Mouse (Mus musculus) midbrain, embryonic 14.5 days (tissue): ENCODE measurements around the gene Tbc1d5. TPM values are rescaled to one million over a fixed set of nuclear protein-coding genes. Genes with fewer than 3 reads are reported as not detected.

Experiments used
- ATAC-seq: fragments of 200-750 bp; cut with Nextera tagmentation; 2 replicates; pipeline ENCODE4 v1.8.0; 2017; ENCODE audit warnings: moderate number of reproducible peaks, moderate library complexity; ENCODE audit not compliant: low FRiP score, low TSS enrichment
- DNase-seq: peaks from one replicate; pipeline ENCODE4 v3.0.0-alpha.2; 2015
- H3K27ac ChIP-seq: fragments of 300-500 bp; sonication (generic); replicated peaks from 2 replicates; pipeline ENCODE4 v1.5.1; 2014; ENCODE audit warnings: mild to moderate bottlenecking, low read depth, low read length, moderate library complexity
- H3K27me3 ChIP-seq: fragments of 300-500 bp; sonication (generic); 2 replicates; pipeline ENCODE4 v1.6.1; 2014; ENCODE audit warnings: low read length, control low read depth, mixed read lengths; ENCODE audit not compliant: control insufficient read depth, insufficient read depth
- H3K36me3 ChIP-seq: fragments of 300-500 bp; sonication (generic); 2 replicates; pipeline ENCODE4 v1.6.1; 2014; ENCODE audit warnings: low read length, control low read depth; ENCODE audit not compliant: control insufficient read depth, insufficient read depth
- H3K4me1 ChIP-seq: fragments of 300-500 bp; sonication (generic); 2 replicates; pipeline ENCODE4 v1.6.1; 2014; ENCODE audit warnings: mild to moderate bottlenecking, antibody characterized with exemption, low read length, control low read depth; ENCODE audit not compliant: control insufficient read depth, insufficient read depth
- H3K4me2 ChIP-seq: fragments of 300-500 bp; sonication (generic); 2 replicates; pipeline ENCODE4 v1.6.1; 2014; ENCODE audit warnings: mild to moderate bottlenecking, low read length, moderate library complexity
- H3K4me3 ChIP-seq: fragments of 300-500 bp; sonication (generic); replicated peaks from 2 replicates; pipeline ENCODE4 v1.5.1; 2014; ENCODE audit warnings: low read depth, low read length
- H3K9ac ChIP-seq: fragments of 300-500 bp; sonication (generic); replicated peaks from 2 replicates; pipeline ENCODE4 v1.6.1; 2014; ENCODE audit warnings: mild to moderate bottlenecking, low read length, moderate library complexity
- H3K9me3 ChIP-seq: fragments of 300-500 bp; sonication (generic); 2 replicates; pipeline ENCODE4 v1.6.1; 2016; ENCODE audit warnings: low read length, control low read depth, mixed read lengths; ENCODE audit not compliant: control insufficient read depth
- WGBS: fragments of 180-500 bp; shearing (Covaris S2); extraction: QIAGEN DNeasy Blood & Tissue Kit; methylation state at CpG from one replicate; pipeline ENCODE4 v1.1.7; 2014; 5-methylcytosine and 5-hydroxymethylcytosine counted together
- polyA plus RNA-seq: library from polyadenylated mRNA; unstranded; fragments of >200 nt; fragmentation: Nextera tagmentation; extraction: Ambion mirVana; gene quantifications from 2 replicates; pipeline ENCODE4 v1.2.1, GENCODE M21; 2014

Tbc1d5 gene
- polyA plus RNA-seq: 7.2 and 8.4 TPM in 2 replicates

DNA sequence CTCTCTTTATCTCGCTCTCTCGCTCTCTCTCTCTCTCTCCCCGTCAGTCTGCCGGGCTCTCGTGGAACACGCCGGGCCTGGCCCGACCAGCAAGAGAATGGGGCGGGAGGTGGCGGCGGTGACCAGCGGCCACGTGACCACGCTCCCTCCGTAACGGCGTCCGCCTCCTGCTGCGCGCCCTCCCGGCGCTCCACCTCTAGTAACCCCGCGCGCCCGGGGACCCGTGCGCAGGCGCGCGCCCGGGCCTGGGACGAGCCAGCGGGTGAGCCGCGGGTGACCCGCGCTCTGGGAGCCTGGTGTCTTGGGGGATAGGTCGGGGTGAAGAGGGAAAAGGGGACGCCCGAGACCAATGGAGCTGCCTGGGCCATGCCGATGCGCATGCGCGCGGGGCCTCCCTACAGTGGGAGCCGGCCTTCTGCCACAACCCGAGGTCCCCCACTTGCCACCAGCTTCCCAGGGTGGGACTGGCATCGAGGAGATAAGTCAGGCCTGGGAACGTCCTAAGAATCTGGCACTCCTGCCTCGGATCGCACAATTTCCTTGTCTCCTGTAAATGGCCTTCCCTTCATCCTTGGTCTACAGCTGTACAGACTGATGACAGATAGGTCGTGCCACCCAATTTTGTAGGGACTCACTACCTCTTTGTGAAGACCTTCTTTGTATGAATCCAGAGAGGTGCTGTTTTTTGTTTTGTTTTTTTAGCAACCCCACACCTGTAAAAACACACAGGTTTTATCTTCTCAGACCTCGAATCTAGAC lies at the start of gene Tbc1d5:
Gene Tbc1d5, minus strand, starts transcription at position 158 of the 759 bp plus-strand sequence.
- Histone ChIP-seq H3K9me3 (no peaks in the 10 kb centered on the region), H3K27ac (peak within 1 kb of the TSS; percentile 99), H3K4me1 (peaks cover 6% of the 10 kb centered on the region; the same call in 1 of the 2 replicates), H3K36me3 (no peaks in the 10 kb centered on the region), H3K4me2 (peak within 1 kb of the TSS; percentile 78), H3K9ac (peak within 1 kb of the TSS; percentile 95), H3K4me3 (peak within 1 kb of the TSS; percentile 82), H3K27me3 (no peaks in the 10 kb centered on the region)
- DNase-seq (peak; percentile 93), ATAC-seq (peak; percentile 96)
- 3% methylated on average over 54 of the region's 54 CpGs for WGBS

DNA sequence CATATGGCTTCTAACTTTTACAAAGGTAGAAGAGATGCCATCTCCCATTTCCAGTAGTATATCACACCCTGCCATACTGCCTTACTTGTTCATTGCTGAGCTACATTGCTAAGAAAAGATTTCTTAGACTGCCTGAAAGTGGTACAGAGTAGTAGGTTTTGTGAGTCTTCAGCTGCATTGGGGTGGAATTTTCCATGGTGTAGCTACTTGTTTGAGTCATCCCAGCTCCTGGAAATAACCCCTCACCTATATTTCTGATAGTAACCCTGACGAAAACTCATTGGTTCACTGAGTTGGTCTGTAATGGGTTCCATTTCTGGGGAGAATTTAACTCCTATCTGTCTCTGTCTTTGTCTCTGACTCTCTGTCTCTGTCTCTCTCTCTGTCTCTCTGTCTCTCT lies 46.9 kb upstream of the Tbc1d5 start:
- no peaks in the 10 kb centered on the region for H3K27me3 ChIP-seq
- DNase-seq (no peak), ATAC-seq (no peak)
- no peaks in the 10 kb centered on the region for H3K36me3 ChIP-seq
- H3K4me1 ChIP-seq: no peaks in the 10 kb centered on the region
- no peak overlapping the region for H3K9ac ChIP-seq
- no peak overlapping the region for H3K4me3 ChIP-seq
- H3K4me2 ChIP-seq: no peak overlapping the region
- no peaks in the 10 kb centered on the region for H3K9me3 ChIP-seq
- H3K27ac ChIP-seq: no peak overlapping the region
- 95% methylated on average over 1 of the region's 1 CpGs for WGBS

DNA sequence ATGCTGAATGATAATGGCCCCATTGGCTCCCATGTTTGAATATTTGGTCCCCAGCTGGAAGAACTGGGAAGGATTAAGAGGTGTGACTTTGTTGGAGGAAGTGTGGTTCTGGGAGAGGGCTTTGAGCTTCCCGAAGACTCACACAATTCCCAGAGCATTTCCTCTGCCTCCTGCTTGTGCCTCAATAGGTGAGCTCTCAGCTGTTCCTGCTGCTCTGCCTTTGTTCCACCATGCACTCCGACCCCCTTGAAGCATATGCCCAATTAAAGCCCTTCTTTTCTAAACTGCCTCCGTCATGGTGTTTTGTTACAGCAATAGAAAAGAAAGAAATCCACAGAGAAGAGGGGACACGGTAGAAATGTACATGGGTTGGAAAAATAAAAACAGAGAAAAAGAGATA lies 44.0 kb upstream of the Tbc1d5 start:
- H3K4me3 ChIP-seq: no peak overlapping the region
- H3K27me3 ChIP-seq: no peaks in the 10 kb centered on the region
- WGBS: 7% methylated on average over 4 of the region's 4 CpGs
- no peaks in the 10 kb centered on the region for H3K4me1 ChIP-seq
- H3K9ac ChIP-seq: no peak overlapping the region
- DNase-seq (peak; percentile 32), ATAC-seq (no peak)
- H3K36me3 ChIP-seq: no peaks in the 10 kb centered on the region
- H3K9me3 ChIP-seq: no peaks in the 10 kb centered on the region
- H3K27ac ChIP-seq: no peak overlapping the region
- no peak overlapping the region for H3K4me2 ChIP-seq

DNA sequence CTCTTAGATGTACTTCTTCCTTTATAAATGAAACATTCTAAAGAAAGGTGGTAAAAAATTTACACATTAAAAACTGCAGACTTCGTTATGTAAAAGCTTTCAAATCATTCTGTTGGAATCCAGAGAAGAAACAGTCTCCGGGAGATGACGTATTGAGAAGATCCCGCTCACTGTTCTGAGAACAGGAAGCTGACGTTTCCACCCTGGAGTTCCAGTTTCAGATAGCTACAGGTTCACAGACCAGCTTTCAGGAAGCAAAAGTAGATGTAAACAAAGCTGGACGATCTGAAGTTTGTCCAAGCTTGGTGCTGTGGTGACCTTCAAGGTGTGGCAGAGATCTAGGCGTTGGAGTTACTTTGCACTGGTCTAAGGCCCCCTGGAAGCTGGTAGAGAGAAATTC lies 41.9 kb upstream of the Tbc1d5 start:
- ATAC-seq: no peak
- no peak overlapping the region for H3K27ac ChIP-seq

DNA sequence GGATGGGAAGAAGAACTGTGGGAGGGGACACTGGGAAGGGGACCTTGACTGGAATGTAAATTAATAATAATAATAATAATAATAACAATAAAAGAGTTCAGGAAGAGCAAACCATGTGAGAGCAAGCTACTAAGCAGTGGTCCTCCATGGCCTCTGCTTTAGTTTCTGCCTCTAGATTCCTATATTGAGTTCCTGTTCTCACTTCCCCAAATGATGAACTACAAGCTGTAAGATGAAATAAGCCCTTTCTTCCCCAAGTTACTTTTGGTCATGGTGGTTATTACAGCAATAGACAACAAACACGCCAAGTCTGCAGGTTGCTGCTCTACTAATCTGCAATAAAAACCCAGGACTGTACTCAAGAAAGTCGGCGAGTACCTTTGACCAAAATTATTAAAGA lies 40.7 kb upstream of the Tbc1d5 start:
- H3K4me2 ChIP-seq: no peak overlapping the region
- H3K36me3 ChIP-seq: no peaks in the 10 kb centered on the region
- no peak overlapping the region for H3K9ac ChIP-seq
- H3K27me3 ChIP-seq: no peaks in the 10 kb centered on the region
- H3K27ac ChIP-seq: no peak overlapping the region
- H3K4me3 ChIP-seq: no peak overlapping the region
- WGBS: 96% methylated on average over 3 of the region's 3 CpGs
- DNase-seq (no peak), ATAC-seq (no peak)
- H3K4me1 ChIP-seq: no peaks in the 10 kb centered on the region
- H3K9me3 ChIP-seq: no peaks in the 10 kb centered on the region

More for the DNA sequence above, 41.9 kb upstream of the Tbc1d5 start:
- no peaks in the 10 kb centered on the region for H3K36me3 ChIP-seq
- H3K9me3 ChIP-seq: no peaks in the 10 kb centered on the region
- 90% methylated on average over 7 of the region's 7 CpGs for WGBS
- DNase-seq: no peak
- H3K4me3 ChIP-seq: no peak overlapping the region
- no peak overlapping the region for H3K4me2 ChIP-seq
- no peaks in the 10 kb centered on the region for H3K27me3 ChIP-seq
- no peak overlapping the region for H3K9ac ChIP-seq
- no peaks in the 10 kb centered on the region for H3K4me1 ChIP-seq

DNA sequence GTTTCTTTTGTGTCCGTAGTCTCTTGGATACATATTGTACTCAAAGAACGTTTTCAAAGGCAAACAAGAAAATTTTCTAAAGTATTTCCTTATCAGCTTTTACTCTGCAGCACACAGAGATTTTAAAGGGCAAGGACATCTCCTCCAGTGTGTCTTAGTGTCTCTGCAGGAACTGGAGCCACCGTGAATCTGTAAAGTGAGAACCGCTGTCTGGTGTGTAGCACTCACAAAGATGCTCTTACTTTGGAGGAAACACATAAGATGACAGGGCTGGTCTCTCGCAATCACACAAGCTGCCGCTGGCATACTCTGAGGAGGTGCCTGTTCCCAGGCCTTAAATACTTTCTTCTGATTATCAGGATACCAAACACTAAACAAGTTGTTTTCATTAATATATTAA lies 37.3 kb upstream of the Tbc1d5 start:
- DNase-seq (no peak), ATAC-seq (no peak)
- WGBS: 96% methylated on average over 6 of the region's 6 CpGs
- no peaks in the 10 kb centered on the region for H3K4me1 ChIP-seq
- no peaks in the 10 kb centered on the region for H3K9me3 ChIP-seq
- H3K36me3 ChIP-seq: no peaks in the 10 kb centered on the region
- no peak overlapping the region for H3K27ac ChIP-seq
- H3K27me3 ChIP-seq: no peaks in the 10 kb centered on the region
- H3K4me3 ChIP-seq: no peak overlapping the region
- no peak overlapping the region for H3K9ac ChIP-seq
- no peak overlapping the region for H3K4me2 ChIP-seq

DNA sequence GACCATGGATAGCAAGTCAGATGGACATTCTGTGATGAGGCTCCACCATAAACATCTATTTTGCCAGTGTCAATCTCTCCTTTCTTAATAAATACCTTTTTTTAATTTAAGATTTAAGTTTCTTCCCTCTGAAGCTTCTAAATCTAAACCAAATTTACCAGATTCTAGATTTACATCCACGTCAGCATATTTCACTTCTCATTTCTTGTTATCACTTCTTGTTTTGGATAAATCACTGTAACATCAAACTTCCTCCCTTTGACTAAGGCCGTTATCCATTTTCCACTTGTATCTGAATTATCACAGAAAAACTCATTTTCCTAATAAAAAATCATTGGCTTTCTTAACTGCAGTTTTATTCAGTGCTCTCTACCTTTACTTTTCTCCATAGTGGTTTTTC lies 30.4 kb upstream of the Tbc1d5 start:
- WGBS: 94% methylated on average over 2 of the region's 2 CpGs
- DNase-seq (no peak), ATAC-seq (no peak)
- Histone ChIP-seq H3K4me2 (no peak overlapping the region), H3K9me3 (no peaks in the 10 kb centered on the region), H3K9ac (no peak overlapping the region), H3K27me3 (no peaks in the 10 kb centered on the region), H3K27ac (no peak overlapping the region), H3K36me3 (no peaks in the 10 kb centered on the region), H3K4me3 (no peak overlapping the region), H3K4me1 (no peaks in the 10 kb centered on the region)

DNA sequence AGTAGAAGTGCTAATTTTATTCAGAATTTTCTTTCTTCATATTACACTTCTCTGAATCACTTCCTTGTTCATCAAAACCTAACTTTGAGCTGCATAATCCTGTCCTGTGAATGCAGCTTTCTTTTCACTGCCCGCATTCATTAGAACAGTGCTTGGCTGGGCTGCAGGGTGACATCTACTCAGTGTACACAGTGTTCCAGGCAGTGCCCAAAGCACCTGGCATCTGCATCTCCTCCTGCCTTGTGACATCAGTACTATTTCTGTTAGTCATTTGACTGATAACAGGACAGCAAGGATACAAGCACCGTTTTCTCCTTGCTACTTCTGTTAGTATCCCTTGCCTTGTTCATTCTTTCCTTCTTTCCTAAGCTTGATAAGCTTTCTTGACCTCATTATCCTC lies 25.5 kb upstream of the Tbc1d5 start:
- H3K4me2 ChIP-seq: no peak overlapping the region
- H3K36me3 ChIP-seq: no peaks in the 10 kb centered on the region
- H3K27ac ChIP-seq: no peak overlapping the region
- no peaks in the 10 kb centered on the region for H3K27me3 ChIP-seq
- 86% methylated on average over 2 of the region's 2 CpGs for WGBS
- no peaks in the 10 kb centered on the region for H3K4me1 ChIP-seq
- ATAC-seq (no peak), DNase-seq (no peak)
- no peak overlapping the region for H3K4me3 ChIP-seq
- no peaks in the 10 kb centered on the region for H3K9me3 ChIP-seq
- H3K9ac ChIP-seq: no peak overlapping the region

DNA sequence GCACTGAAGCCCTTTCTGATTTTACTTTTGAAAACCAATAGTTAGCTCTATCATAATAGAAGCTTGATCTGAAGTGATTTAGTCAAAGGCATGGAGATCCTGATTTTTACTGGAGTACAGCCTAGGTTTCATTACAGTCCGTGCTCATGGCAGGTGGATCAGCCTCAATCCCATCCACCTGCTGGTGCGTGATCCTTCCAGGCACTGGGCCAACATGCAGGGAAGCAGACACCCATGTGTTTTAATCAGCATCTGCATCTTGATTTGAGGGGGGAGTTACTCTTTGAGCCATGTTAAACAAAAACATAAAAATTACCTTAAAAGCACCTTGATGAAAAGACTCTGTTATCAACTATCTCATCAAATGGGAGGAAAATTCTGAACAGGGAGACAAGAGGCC lies 16.4 kb upstream of the Tbc1d5 start:
- WGBS: 79% methylated on average over 2 of the region's 2 CpGs
- no peak for DNase-seq

More for the DNA sequence above, 16.4 kb upstream of the Tbc1d5 start:
- H3K27ac ChIP-seq: no peak overlapping the region
- H3K36me3 ChIP-seq: no peaks in the 10 kb centered on the region
- H3K9me3 ChIP-seq: no peaks in the 10 kb centered on the region
- no peaks in the 10 kb centered on the region for H3K4me1 ChIP-seq
- no peak for ATAC-seq
- H3K4me3 ChIP-seq: no peak overlapping the region
- H3K27me3 ChIP-seq: no peaks in the 10 kb centered on the region
- no peak overlapping the region for H3K9ac ChIP-seq
- H3K4me2 ChIP-seq: no peak overlapping the region
